Mouse (Mus musculus): ENCODE data around the gene Gan.

DNA sequence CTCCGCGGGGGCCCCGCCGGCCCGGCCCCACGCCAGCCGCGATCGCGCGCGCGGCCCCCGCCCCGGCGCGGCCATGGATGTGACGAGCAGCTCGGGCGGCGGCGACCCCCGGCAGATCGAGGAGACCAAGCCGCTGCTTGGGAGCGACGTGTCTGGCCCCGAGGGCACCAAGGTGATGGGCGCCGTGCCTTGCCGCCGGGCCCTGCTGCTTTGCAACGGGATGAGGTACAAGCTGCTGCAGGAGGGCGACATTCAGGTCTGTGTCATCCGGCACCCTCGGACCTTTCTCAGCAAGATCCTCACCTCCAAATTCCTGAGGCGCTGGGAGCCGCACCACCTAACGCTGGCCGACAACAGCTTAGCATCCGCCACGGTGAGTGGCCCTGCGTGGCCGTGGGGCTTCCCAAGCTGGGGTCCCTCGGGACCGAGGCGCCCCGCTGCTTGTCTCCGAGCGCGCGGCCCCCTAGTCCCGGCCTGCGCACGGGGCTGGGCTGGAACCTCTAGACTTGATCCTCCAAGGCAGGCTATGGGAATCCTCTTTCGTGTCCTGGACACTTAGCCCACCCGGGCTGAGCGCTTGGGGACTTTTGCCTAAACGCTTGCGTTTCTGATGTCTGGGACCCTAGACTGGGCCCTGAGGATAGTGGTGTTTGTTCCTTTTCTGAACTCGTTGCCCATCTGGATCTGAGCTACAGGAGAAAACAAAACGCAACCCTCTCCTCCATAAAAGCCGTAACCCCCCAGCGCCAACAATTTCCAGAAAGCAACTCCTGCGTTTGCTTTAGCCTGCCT lies 99.3 kb downstream of the Gan start, which contains the start of gene Cmip:
- TF ChIP-seq GATA1 (IDR thresholded peaks at IDR 0.05; ENCODE audit: low read length) (no peak), TAL1 (IDR thresholded peaks at IDR 0.05; ENCODE audit: low read length) (no peak)
